9 mouse cellular contexts compared by ENCODE assay signal in genomic region chr12:78332107-78332506, GRCm38 (mm10).
DNase-seq lines count a peak whose midpoint lies in the region; ATAC-seq and TF ChIP-seq lines count a peak whose summit lies in the region.
"Had no signal": no experiment of that assay in that cellular context is flagged by ENCODE, and none has a peak within 500 bp of the region (broad histone marks: within the 10 kb centered on the region; RNA-seq: fewer than 3 reads in every experiment).

No protein-coding gene starts in this region.

- H3K4me1 ChIP-seq in G1E (ENCODE audit: insufficient read depth, low read depth, low read length) = peaks cover 3% of the 10 kb centered on the region; the same call in 1 of the 2 replicates
- H3K4me1 ChIP-seq in forebrain, embryonic 14.5 days (ENCODE audit: control insufficient read depth, insufficient read depth, low read length) = no peaks in the 10 kb centered on the region
- no peaks in the 10 kb centered on the region for H3K4me1 ChIP-seq in neural tube, embryonic 11.5 days (ENCODE audit: control insufficient read depth, insufficient read depth, low read length)
- H3K4me1 ChIP-seq: hindbrain, embryonic 15.5 days had no signal

- H3K4me2 ChIP-seq in forebrain, embryonic 14.5 days (ENCODE audit: low read length) = no peak overlapping the region
- no peak overlapping the region for H3K4me2 ChIP-seq in neural tube, embryonic 11.5 days (ENCODE audit: low read depth)
- H3K4me2 ChIP-seq: hindbrain, embryonic 15.5 days had no signal

- no peak overlapping the region for H3K27ac ChIP-seq in forebrain, embryonic 14.5 days (ENCODE audit: low read depth, low read length)
- H3K27ac ChIP-seq in neural tube, embryonic 11.5 days (ENCODE audit: low read depth, low read length) = no peak overlapping the region
- H3K27ac ChIP-seq: hindbrain, embryonic 15.5 days had no signal

- H3K9ac ChIP-seq in forebrain, embryonic 14.5 days (ENCODE audit: low read length) = no peak overlapping the region
- no peak overlapping the region for H3K9ac ChIP-seq in neural tube, embryonic 11.5 days (ENCODE audit: low read length)
- H3K9ac ChIP-seq: hindbrain, embryonic 15.5 days had no signal

- ATAC-seq in G1E (ENCODE audit: extremely low read depth, insufficient number of reproducible peaks, low FRiP score, poor library complexity, severe bottlenecking) = peak; percentile 49
- ATAC-seq in forebrain, embryonic 14.5 days = peak; percentile 71; the same call in 1 of the 2 replicates
- peak; percentile 70 for ATAC-seq in inflammation-experienced regulatory T-cells, adult 6 months
- ATAC-seq in neural tube, embryonic 11.5 days (ENCODE audit: insufficient read depth, low FRiP score, low TSS enrichment) = no peak
- ATAC-seq in monocyte, adult 5-6 weeks (replicated peaks; ENCODE audit: insufficient number of reproducible peaks, low FRiP score, low TSS enrichment, poor library complexity, severe bottlenecking) = no peak

- TF ChIP-seq CTCF in G1E (IDR thresholded peaks at IDR 0.05; ENCODE audit: low read depth, low read length) = no peak

- 59% methylated on average over 3 of the region's 3 CpGs for WGBS in forebrain, embryonic 14.5 days
- WGBS in neural tube, embryonic 11.5 days = 73% methylated on average over 3 of the region's 3 CpGs

- no peaks in the 10 kb centered on the region for H3K27me3 ChIP-seq in G1E (ENCODE audit: insufficient read depth, low read length)
- H3K27me3 ChIP-seq in forebrain, embryonic 14.5 days (replicated peaks; ENCODE audit: control insufficient read depth, insufficient read depth, low read length) = no peaks in the 10 kb centered on the region
- no peaks in the 10 kb centered on the region for H3K27me3 ChIP-seq in neural tube, embryonic 11.5 days (ENCODE audit: control insufficient read depth, insufficient read depth, low read length)
- H3K27me3 ChIP-seq: hindbrain, embryonic 15.5 days had no signal

- peaks cover 8% of the 10 kb centered on the region for H3K36me3 ChIP-seq in G1E (replicated peaks)
- no peaks in the 10 kb centered on the region for H3K36me3 ChIP-seq in forebrain, embryonic 14.5 days (ENCODE audit: control insufficient read depth, insufficient read depth, low read length)
- no peaks in the 10 kb centered on the region for H3K36me3 ChIP-seq in neural tube, embryonic 11.5 days (ENCODE audit: control insufficient read depth, insufficient read depth, low read length)
- H3K36me3 ChIP-seq: hindbrain, embryonic 15.5 days had no signal

- DNase-seq in CD4-positive, CD25-positive, alpha-beta regulatory T cell, adult 2 months (ENCODE audit: low read depth, low spot score) = peak; percentile 68
- peak; percentile 20 for DNase-seq in G1E (ENCODE audit: low spot score)
- peak; percentile 35 for DNase-seq in cerebellum, adult 11-12 months
- DNase-seq in forebrain, embryonic 14.5 days (ENCODE audit: low spot score) = peak; percentile 87
- DNase-seq in left cerebral cortex, postnatal 25 days (ENCODE audit: low spot score in 2 of 2) = peak; percentile 71 to 86
- DNase-seq in neural tube, embryonic 11.5 days (ENCODE audit: low spot score) = peak; percentile 61

- H3K9me3 ChIP-seq in G1E (replicated peaks) = no peaks in the 10 kb centered on the region
- no peaks in the 10 kb centered on the region for H3K9me3 ChIP-seq in forebrain, embryonic 14.5 days (replicated peaks; ENCODE audit: control insufficient read depth, low read length)
- no peaks in the 10 kb centered on the region for H3K9me3 ChIP-seq in neural tube, embryonic 11.5 days (ENCODE audit: control insufficient read depth, low read length)
- H3K9me3 ChIP-seq: hindbrain, embryonic 15.5 days had no signal

- no peak overlapping the region for H3K4me3 ChIP-seq in G1E (ENCODE audit: low read depth, low read length)
- no peak overlapping the region for H3K4me3 ChIP-seq in forebrain, embryonic 14.5 days (ENCODE audit: low read depth, low read length)
- H3K4me3 ChIP-seq in neural tube, embryonic 11.5 days (ENCODE audit: low read depth, low read length) = no peak overlapping the region
- H3K4me3 ChIP-seq: hindbrain, embryonic 15.5 days had no signal

- intact Hi-C loops in left cerebral cortex, postnatal 25 days (cut with DNase I) = no loop called here

Comparison
In these comparisons a context has a peak if more than half of its experiments do, and no peak if none do; other contexts are left out.
1. DNase-seq: peak in every context shown above with its lines; median percentile 87 in forebrain, embryonic 14.5 days; 78 in left cerebral cortex, postnatal 25 days; 68 in CD4-positive, CD25-positive, alpha-beta regulatory T cell, adult 2 months; 61 in neural tube, embryonic 11.5 days; 35 in cerebellum, adult 11-12 months; 20 in G1E.
2. ATAC-seq: peak in G1E (single experiment), forebrain, embryonic 14.5 days (single experiment) and inflammation-experienced regulatory T-cells, adult 6 months (single experiment); none in neural tube, embryonic 11.5 days (single experiment) and monocyte, adult 5-6 weeks (single experiment).